Mouse (Mus musculus) hindbrain, embryonic 16.5 days (tissue): ENCODE measurements around the gene Pla2g12b. TPM values are rescaled to one million over a fixed set of nuclear protein-coding genes. Genes with fewer than 3 reads are reported as not detected.

Experiments
- ATAC-seq: fragments of 200-750 bp; cut with Nextera tagmentation; 2 replicates; pipeline ENCODE4 v1.8.0; 2017; ENCODE audit warnings: moderate TSS enrichment, moderate library complexity
- H3K27ac ChIP-seq: fragments of 300-500 bp; sonication (generic); 2 replicates; pipeline ENCODE4 v1.5.1; 2014; ENCODE audit warnings: low read depth, mild to moderate bottlenecking, control low read depth, low read length, moderate library complexity
- H3K27me3 ChIP-seq: fragments of 300-500 bp; sonication (generic); replicated peaks from 2 replicates; pipeline ENCODE4 v1.6.1; 2014; ENCODE audit warnings: low read length; ENCODE audit not compliant: control insufficient read depth, insufficient read depth
- H3K36me3 ChIP-seq: fragments of 300-500 bp; sonication (generic); 2 replicates; pipeline ENCODE4 v1.6.1; 2014; ENCODE audit warnings: mild to moderate bottlenecking, low read length, moderate library complexity, mixed read lengths; ENCODE audit not compliant: control insufficient read depth, insufficient read depth
- H3K4me1 ChIP-seq: fragments of 300-500 bp; sonication (generic); 2 replicates; pipeline ENCODE4 v1.6.1; 2014; ENCODE audit warnings: low read depth, low read length; ENCODE audit not compliant: control insufficient read depth, insufficient read depth
- H3K4me2 ChIP-seq: fragments of 300-500 bp; sonication (generic); 2 replicates; pipeline ENCODE4 v1.6.1; 2014; ENCODE audit warnings: mild to moderate bottlenecking, low read length, control low read depth, moderate library complexity
- H3K4me3 ChIP-seq: fragments of 300-500 bp; sonication (generic); 2 replicates; pipeline ENCODE4 v1.5.1; 2014; ENCODE audit warnings: mild to moderate bottlenecking, low read length, control low read depth, moderate library complexity
- H3K9ac ChIP-seq: fragments of 300-500 bp; sonication (generic); 2 replicates; pipeline ENCODE4 v1.6.1; 2014; ENCODE audit warnings: low read depth, mild to moderate bottlenecking, control low read depth, low read length, moderate library complexity
- H3K9me3 ChIP-seq: fragments of 300-500 bp; sonication (generic); 2 replicates; pipeline ENCODE4 v1.6.1; 2014; ENCODE audit warnings: mild to moderate bottlenecking, low read length, moderate library complexity; ENCODE audit not compliant: control insufficient read depth
- WGBS: fragments of 180-500 bp; shearing (Covaris S2); extraction: QIAGEN DNeasy Blood & Tissue Kit; methylation state at CpG from one replicate; pipeline ENCODE4 v1.1.7; 2014; 5-methylcytosine and 5-hydroxymethylcytosine counted together
- polyA plus RNA-seq: library from polyadenylated mRNA; unstranded; fragments of >200 nt; fragmentation: Nextera tagmentation; extraction: Ambion mirVana; gene quantifications from 2 replicates; pipeline ENCODE4 v1.2.1, GENCODE M21; 2015

Pla2g12b gene
- polyA plus RNA-seq: not detected in 2 replicates

GRCm38 (mm10) chr10:59402899-59403792 is at the start of gene Pla2g12b:
Gene Pla2g12b (plus strand): TSS chr10:59403660.
- Histone ChIP-seq H3K9ac (no peak within 1 kb of the TSS), H3K27me3 (no peaks in the 10 kb centered on the region), H3K9me3 (peaks cover 2% of the 10 kb centered on the region; the same call in 1 of the 2 replicates), H3K4me2 (no peak within 1 kb of the TSS), H3K27ac (no peak within 1 kb of the TSS), H3K36me3 (no peaks in the 10 kb centered on the region), H3K4me3 (no peak within 1 kb of the TSS), H3K4me1 (no peaks in the 10 kb centered on the region)
- 81% methylated on average over 21 of the region's 21 CpGs for WGBS
- ATAC-seq: no peak

DNA sequence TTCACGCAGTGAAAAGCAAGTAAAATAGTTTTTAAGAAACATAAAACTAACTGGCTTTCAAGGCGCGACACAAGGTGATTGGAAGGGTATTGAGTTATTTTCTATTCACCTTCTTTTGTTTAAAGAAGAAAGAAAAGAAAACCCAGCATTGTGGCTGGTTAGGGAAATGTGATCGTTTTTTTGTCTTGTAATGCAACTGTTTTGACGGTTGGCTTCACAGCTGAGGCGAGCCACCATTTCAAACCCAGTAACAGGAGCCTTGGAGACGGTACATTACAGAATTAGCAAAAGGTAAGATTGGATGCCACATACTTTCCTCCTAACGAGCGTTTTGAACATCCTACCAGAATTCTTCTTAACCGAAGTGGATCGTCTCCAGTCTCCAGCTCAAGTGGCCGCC is 49.3 kb upstream of the Pla2g12b start:
- H3K27ac ChIP-seq: no peak overlapping the region
- no peaks in the 10 kb centered on the region for H3K27me3 ChIP-seq
- no peak overlapping the region for H3K9ac ChIP-seq
- ATAC-seq: no peak
- H3K4me1 ChIP-seq: no peaks in the 10 kb centered on the region
- no peak overlapping the region for H3K4me2 ChIP-seq
- WGBS: 75% methylated on average over 12 of the region's 12 CpGs
- H3K9me3 ChIP-seq: no peaks in the 10 kb centered on the region
- peaks cover 31% of the 10 kb centered on the region for H3K36me3 ChIP-seq
- H3K4me3 ChIP-seq: no peak overlapping the region

DNA sequence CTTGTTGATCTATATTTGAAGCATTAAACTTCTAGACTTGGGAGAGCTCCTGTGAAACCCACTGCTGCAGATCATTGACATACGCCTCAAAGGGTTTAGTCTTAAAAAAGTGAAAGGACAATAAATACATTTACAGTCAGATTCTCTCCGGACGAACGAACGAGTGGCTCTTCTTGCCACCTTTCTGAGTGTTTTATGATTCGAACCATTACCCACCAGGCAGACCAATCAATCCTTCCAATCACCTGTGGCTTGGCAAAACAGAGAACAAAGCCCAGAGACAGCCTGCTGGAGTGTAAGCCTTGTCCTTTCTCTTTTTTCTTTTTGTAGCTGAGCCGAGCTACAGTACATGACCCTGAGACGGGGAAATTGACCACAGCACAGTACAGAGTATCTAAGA is 48.4 kb upstream of the Pla2g12b start:
- ATAC-seq: no peak
- Histone ChIP-seq H3K27me3 (no peaks in the 10 kb centered on the region), H3K27ac (no peak overlapping the region), H3K9ac (no peak overlapping the region), H3K4me3 (no peak overlapping the region), H3K4me2 (no peak overlapping the region), H3K9me3 (no peaks in the 10 kb centered on the region), H3K36me3 (peaks cover 28% of the 10 kb centered on the region), H3K4me1 (no peaks in the 10 kb centered on the region)
- WGBS: 77% methylated on average over 8 of the region's 8 CpGs

GRCm38 (mm10) chr10:59358744-59359143 is 44.7 kb upstream of the Pla2g12b start:
- no peaks in the 10 kb centered on the region for H3K9me3 ChIP-seq
- 74% methylated on average over 4 of the region's 4 CpGs for WGBS
- H3K4me2 ChIP-seq: no peak overlapping the region
- H3K9ac ChIP-seq: no peak overlapping the region
- no peak overlapping the region for H3K27ac ChIP-seq
- no peaks in the 10 kb centered on the region for H3K27me3 ChIP-seq
- H3K36me3 ChIP-seq: peaks cover 23% of the 10 kb centered on the region
- H3K4me1 ChIP-seq: no peaks in the 10 kb centered on the region
- no peak overlapping the region for H3K4me3 ChIP-seq
- ATAC-seq: no peak

- no peak overlapping the region for H3K9ac ChIP-seq
- 93% methylated on average over 2 of the region's 2 CpGs for WGBS
- H3K27me3 ChIP-seq: no peaks in the 10 kb centered on the region
- no peak for ATAC-seq
- H3K4me2 ChIP-seq: no peak overlapping the region
- H3K9me3 ChIP-seq: no peaks in the 10 kb centered on the region
- H3K27ac ChIP-seq: no peak overlapping the region
- peaks cover 27% of the 10 kb centered on the region for H3K36me3 ChIP-seq
- no peaks in the 10 kb centered on the region for H3K4me1 ChIP-seq
- no peak overlapping the region for H3K4me3 ChIP-seq
Measured at GRCm38 (mm10) chr10:59363208-59363607, 40.3 kb upstream of the Pla2g12b start.

DNA sequence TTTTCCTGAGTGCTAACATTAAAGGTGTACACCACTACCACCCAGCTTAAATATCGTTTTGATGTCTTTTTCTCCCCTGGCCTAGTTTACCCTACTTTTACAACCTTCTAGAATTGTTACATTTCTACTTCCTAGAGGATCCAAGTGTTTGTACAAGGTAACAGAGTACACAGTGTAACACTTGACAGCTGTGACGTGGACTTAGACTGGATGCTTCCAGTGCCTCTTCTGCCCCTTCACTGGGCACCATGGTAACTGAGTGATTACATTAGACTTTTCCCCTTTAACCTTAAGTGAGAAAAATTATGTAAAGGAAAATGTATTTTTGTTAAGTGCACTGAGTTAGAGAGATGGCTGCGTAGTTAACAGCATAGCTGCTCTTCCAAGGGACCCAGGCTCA is 38.9 kb upstream of the Pla2g12b start:
- Histone ChIP-seq H3K4me1 (no peaks in the 10 kb centered on the region), H3K27me3 (no peaks in the 10 kb centered on the region), H3K9ac (no peak overlapping the region), H3K36me3 (peaks cover 33% of the 10 kb centered on the region), H3K4me3 (no peak overlapping the region), H3K9me3 (no peaks in the 10 kb centered on the region), H3K4me2 (no peak overlapping the region), H3K27ac (no peak overlapping the region)
- WGBS: 90% methylated on average over 3 of the region's 3 CpGs
- no peak for ATAC-seq

DNA sequence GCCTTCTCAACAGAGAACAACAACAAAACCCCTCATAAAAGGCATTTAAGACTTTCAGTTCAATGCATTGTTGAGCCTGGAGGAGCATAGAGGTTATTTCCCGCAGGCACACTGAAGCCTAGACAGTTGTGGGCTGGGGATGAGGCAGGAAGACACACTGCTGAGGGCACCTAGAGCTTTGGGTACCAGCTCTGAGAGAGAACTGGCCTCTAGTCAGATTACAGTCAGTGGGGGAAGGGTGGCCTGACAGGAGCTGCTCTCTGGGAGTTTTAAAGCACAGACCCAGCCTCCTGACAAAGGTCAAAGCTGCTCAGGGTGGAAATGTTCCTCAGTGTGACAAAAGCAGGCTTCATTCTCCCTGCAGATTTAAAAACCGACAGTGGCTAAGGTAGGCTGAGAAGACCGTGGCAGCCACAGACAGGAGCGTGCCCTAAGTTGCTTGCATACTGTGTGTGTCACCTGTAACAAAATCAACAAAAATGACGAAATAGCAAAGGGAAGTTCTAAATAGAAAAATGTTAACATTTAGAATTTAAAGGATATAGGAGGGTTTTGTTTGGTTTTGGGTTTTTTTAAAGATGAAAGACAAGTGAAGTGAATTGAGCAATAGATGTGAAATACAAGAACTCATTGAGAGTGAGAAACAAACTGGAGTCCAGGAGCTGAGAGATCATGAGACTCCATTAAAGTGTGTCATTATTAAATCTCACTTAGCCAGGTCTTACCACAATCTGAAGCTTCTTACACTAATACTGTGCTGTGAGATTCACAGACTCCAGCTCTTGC is 37.5 kb upstream of the Pla2g12b start:
- H3K27ac ChIP-seq: no peak overlapping the region
- no peak for ATAC-seq
- no peaks in the 10 kb centered on the region for H3K4me1 ChIP-seq
- H3K36me3 ChIP-seq: peaks cover 37% of the 10 kb centered on the region
- no peaks in the 10 kb centered on the region for H3K27me3 ChIP-seq
- H3K4me2 ChIP-seq: no peak overlapping the region
- H3K4me3 ChIP-seq: no peak overlapping the region
- 79% methylated on average over 5 of the region's 5 CpGs for WGBS
- H3K9me3 ChIP-seq: no peaks in the 10 kb centered on the region
- H3K9ac ChIP-seq: no peak overlapping the region

- Histone ChIP-seq H3K9ac (no peak overlapping the region), H3K4me3 (no peak overlapping the region), H3K4me1 (no peaks in the 10 kb centered on the region), H3K9me3 (no peaks in the 10 kb centered on the region), H3K36me3 (peaks cover 38% of the 10 kb centered on the region), H3K27me3 (no peaks in the 10 kb centered on the region), H3K4me2 (no peak overlapping the region), H3K27ac (no peak overlapping the region)
- 94% methylated on average over 4 of the region's 4 CpGs for WGBS
- no peak for ATAC-seq
Measured at GRCm38 (mm10) chr10:59366746-59367145, 36.7 kb upstream of the Pla2g12b start.

DNA sequence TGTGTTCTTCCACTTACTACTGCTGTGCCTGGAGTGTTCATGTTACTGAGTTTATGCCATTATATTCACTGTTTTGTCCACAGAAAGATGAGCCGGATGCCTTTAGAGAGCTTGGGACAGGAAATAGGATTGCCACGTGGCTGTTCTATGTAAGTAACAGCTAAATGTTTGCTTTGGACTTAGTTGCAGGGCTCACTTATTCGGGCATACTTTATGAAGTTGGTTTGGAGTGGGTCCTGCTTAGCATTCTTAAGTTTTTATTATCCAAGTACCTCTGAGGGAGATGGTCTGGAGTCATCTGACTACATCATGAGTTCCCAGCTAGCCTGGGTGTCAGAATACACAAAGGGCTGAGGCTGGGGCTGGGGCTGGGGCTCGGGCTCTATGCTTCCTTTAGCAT is 36.3 kb upstream of the Pla2g12b start:
- no peak overlapping the region for H3K27ac ChIP-seq
- no peaks in the 10 kb centered on the region for H3K4me1 ChIP-seq
- H3K9ac ChIP-seq: no peak overlapping the region
- H3K27me3 ChIP-seq: no peaks in the 10 kb centered on the region
- peaks cover 37% of the 10 kb centered on the region for H3K36me3 ChIP-seq
- H3K9me3 ChIP-seq: no peaks in the 10 kb centered on the region
- WGBS: 96% methylated on average over 4 of the region's 4 CpGs
- ATAC-seq: no peak
- no peak overlapping the region for H3K4me2 ChIP-seq
- no peak overlapping the region for H3K4me3 ChIP-seq
